Mouse (Mus musculus) myocyte (in vitro differentiated cells): ENCODE data around the gene Zfp740. TPM values are rescaled to one million over a fixed set of nuclear protein-coding genes. Genes with fewer than 3 reads are reported as not detected.
"Not testable (repeated sequence)": the region's sequence is repeated elsewhere in the genome, so short reads cannot be mapped to it uniquely, and the experiment has no call there.

Experiments used
- H3K27me3 ChIP-seq: one replicate; pipeline ENCODE4 v1.6.1; 2011; ENCODE audit not compliant: control insufficient read depth, insufficient read depth, insufficient read length
- H3K36me3 ChIP-seq: one replicate; pipeline ENCODE4 v1.6.1; 2011; ENCODE audit not compliant: control insufficient read depth, insufficient read depth
- H3K4me2 ChIP-seq: one replicate; pipeline ENCODE4 v1.6.1; 2011; ENCODE audit warnings: low read depth, control low read depth
- H3K4me3 ChIP-seq: one replicate; pipeline ENCODE4 v1.5.1; 2011; ENCODE audit warnings: mild to moderate bottlenecking, control low read depth, moderate library complexity
- H3K79me2 ChIP-seq: one replicate; pipeline ENCODE4 v1.6.1; 2011; ENCODE audit not compliant: control insufficient read depth, insufficient read depth
- H3ac ChIP-seq: one replicate; pipeline ENCODE4 v1.6.1; 2011; ENCODE audit not compliant: control insufficient read depth, insufficient read length
- CEBPB ChIP-seq: IDR thresholded peaks from 2 replicates; pipeline ENCODE4 v1.6.1; 2011; ENCODE audit warnings: mild to moderate bottlenecking, moderate library complexity; ENCODE audit not compliant: poor library complexity, insufficient read depth, severe bottlenecking
- E2F4 ChIP-seq: IDR thresholded peaks from one replicate; pipeline ENCODE4 v1.6.1; 2011; ENCODE audit warnings: mild to moderate bottlenecking, control low read depth, moderate library complexity; ENCODE audit not compliant: insufficient read depth
- MAX ChIP-seq: IDR thresholded peaks from one replicate; pipeline ENCODE4 v1.6.1; 2011; ENCODE audit warnings: low read depth, mild to moderate bottlenecking, control low read depth
- MYOD1 ChIP-seq, 3 experiments: IDR thresholded peaks; one replicate each; pipeline ENCODE4 v1.6.1; 2011; ENCODE audit warnings: control low read depth in 2 of 3, low read depth in 2 of 3, mild to moderate bottlenecking in 2 of 3, moderate library complexity in 1 of 3; ENCODE audit not compliant: insufficient read length in 2 of 3, control insufficient read depth in 1 of 3
- MYOG ChIP-seq, 3 experiments: IDR thresholded peaks; one replicate each; pipeline ENCODE4 v1.6.1; 2011; ENCODE audit warnings: control low read depth in 2 of 3, low read depth in 2 of 3, mild to moderate bottlenecking in 2 of 3; ENCODE audit not compliant: insufficient read length in 2 of 3, control insufficient read depth in 1 of 3, insufficient read depth in 1 of 3
- POLR2A ChIP-seq: IDR thresholded peaks from one replicate; pipeline ENCODE4 v1.6.1; 2011; ENCODE audit warnings: low read depth, mild to moderate bottlenecking, control low read depth, moderate library complexity; ENCODE audit not compliant: insufficient read length
- POLR2AphosphoS2 ChIP-seq: IDR thresholded peaks from one replicate; pipeline ENCODE4 v1.6.1; 2011; ENCODE audit warnings: low read depth, control low read depth; ENCODE audit not compliant: insufficient read length
- REST ChIP-seq: IDR thresholded peaks from one replicate; pipeline ENCODE4 v1.6.1; 2011; ENCODE audit warnings: mild to moderate bottlenecking, control low read depth, moderate library complexity; ENCODE audit not compliant: insufficient read depth, insufficient read length
- SRF ChIP-seq: IDR thresholded peaks from one replicate; pipeline ENCODE4 v1.6.1; 2011; ENCODE audit warnings: low read depth; ENCODE audit not compliant: control insufficient read depth, insufficient read length
- TCF12 ChIP-seq: IDR thresholded peaks from one replicate; pipeline ENCODE4 v1.6.1; 2011; ENCODE audit warnings: mild to moderate bottlenecking, control low read depth; ENCODE audit not compliant: poor library complexity, insufficient read depth, severe bottlenecking
- TCF3 ChIP-seq: IDR thresholded peaks from one replicate; pipeline ENCODE4 v1.6.1; 2011; ENCODE audit warnings: low read depth, control low read depth; ENCODE audit not compliant: insufficient read length
- USF1 ChIP-seq: IDR thresholded peaks from one replicate; pipeline ENCODE4 v1.6.1; 2011; ENCODE audit warnings: low read depth, mild to moderate bottlenecking, control low read depth, moderate library complexity
- polyA plus RNA-seq: library from polyadenylated mRNA; unstranded; fragments of >200 nt; fragmentation: generic; extraction: Trizol; gene quantifications from one replicate; pipeline ENCODE4 v1.2.1, GENCODE M21; 2012; ENCODE audit warnings: missing spikeins

Gene Zfp740
- polyA plus RNA-seq, 1 experiment, result 42.3 TPM

GRCm38 (mm10) chr15:102224186-102224991 is 21.3 kb downstream of the Zfp740 start:
- no peaks in the 10 kb centered on the region for H3K27me3 ChIP-seq
- H3K4me3 ChIP-seq, result no peak overlapping the region
- TF ChIP-seq SRF (no peak), MYOD1 (IDR thresholded peaks at IDR 0.05; ENCODE audit: control insufficient read depth in 1 of 3, insufficient read length in 2 of 3, low read depth in 2 of 3) (peak in 2 of 3 experiments; percentile 16 to 29), POLR2AphosphoS2 (no peak), MYOG (IDR thresholded peaks at IDR 0.05; ENCODE audit: control insufficient read depth in 1 of 3, insufficient read depth in 1 of 3, insufficient read length in 2 of 3, low read depth in 2 of 3) (peak in 1 of 3 experiments; percentile 45), CEBPB (no peak), TCF3 (no peak), POLR2A (no peak)
- H3K79me2 ChIP-seq, result no peaks in the 10 kb centered on the region
- H3ac ChIP-seq, result no peak overlapping the region
- H3K36me3 ChIP-seq, result no peaks in the 10 kb centered on the region
- peak overlapping the region; percentile 68 for H3K4me2 ChIP-seq

- Histone ChIP-seq H3ac (no peak overlapping the region), H3K79me2 (no peaks in the 10 kb centered on the region), H3K36me3 (no peaks in the 10 kb centered on the region), H3K4me2 (peak overlapping the region; percentile 68), H3K27me3 (no peaks in the 10 kb centered on the region), H3K4me3 (no peak overlapping the region)
- TF ChIP-seq MYOG (IDR thresholded peaks at IDR 0.05; ENCODE audit: control insufficient read depth in 1 of 3, insufficient read depth in 1 of 3, insufficient read length in 2 of 3, low read depth in 2 of 3) (no peak), E2F4 (no peak)
Observed at GRCm38 (mm10) chr15:102224992-102225617, 22.1 kb downstream of the Zfp740 start.

DNA sequence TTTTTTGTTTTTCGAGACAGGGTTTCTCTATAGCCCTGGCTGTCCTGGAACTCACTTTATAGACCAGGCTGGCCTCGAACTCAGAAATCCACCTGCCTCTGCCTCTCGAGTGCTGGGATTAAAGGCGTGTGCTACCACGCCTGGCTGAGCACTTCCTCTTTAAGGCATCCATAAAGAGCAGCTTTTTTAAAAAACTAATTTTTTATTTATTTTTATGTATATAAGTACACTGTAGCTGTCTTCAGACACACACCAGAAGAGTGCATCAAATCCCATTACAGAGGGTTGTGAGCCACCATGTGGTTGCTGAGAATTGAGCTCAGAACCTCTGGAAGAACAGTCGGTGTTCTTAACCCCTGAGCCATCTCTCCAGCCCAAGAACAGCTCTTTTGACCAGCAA is 22.6 kb downstream of the Zfp740 start:
- not testable (repeated sequence) for H3K36me3 ChIP-seq, H3K4me2 ChIP-seq, H3K79me2 ChIP-seq

GRCm38 (mm10) chr15:102230408-102231321 is 27.6 kb downstream of the Zfp740 start:
- TF ChIP-seq MAX (peak; percentile 54), SRF (no peak), POLR2A (no peak), CEBPB (peak; percentile 46; the same call in 1 of the 2 replicates), USF1 (peak; percentile 84), TCF3 (no peak), TCF12 (no peak), MYOD1 (IDR thresholded peaks at IDR 0.05; ENCODE audit: control insufficient read depth in 1 of 3, insufficient read length in 2 of 3, low read depth in 2 of 3) (peak in 2 of 3 experiments; percentile 6 to 14), REST (no peak), E2F4 (no peak), MYOG (IDR thresholded peaks at IDR 0.05; ENCODE audit: control insufficient read depth in 1 of 3, insufficient read depth in 1 of 3, insufficient read length in 2 of 3, low read depth in 2 of 3) (peak in 1 of 3 experiments; percentile 31), POLR2AphosphoS2 (no peak)
- Histone ChIP-seq H3K36me3 (peaks cover under 1% of the 10 kb centered on the region), H3K4me2 (peak overlapping the region; percentile 56), H3K79me2 (no peaks in the 10 kb centered on the region), H3K27me3 (no peaks in the 10 kb centered on the region), H3K4me3 (no peak overlapping the region), H3ac (no peak overlapping the region)

More for the DNA sequence above, 22.6 kb downstream of the Zfp740 start:
- H3ac ChIP-seq, H3K27me3 ChIP-seq, H3K4me3 ChIP-seq: not testable (repeated sequence)

DNA sequence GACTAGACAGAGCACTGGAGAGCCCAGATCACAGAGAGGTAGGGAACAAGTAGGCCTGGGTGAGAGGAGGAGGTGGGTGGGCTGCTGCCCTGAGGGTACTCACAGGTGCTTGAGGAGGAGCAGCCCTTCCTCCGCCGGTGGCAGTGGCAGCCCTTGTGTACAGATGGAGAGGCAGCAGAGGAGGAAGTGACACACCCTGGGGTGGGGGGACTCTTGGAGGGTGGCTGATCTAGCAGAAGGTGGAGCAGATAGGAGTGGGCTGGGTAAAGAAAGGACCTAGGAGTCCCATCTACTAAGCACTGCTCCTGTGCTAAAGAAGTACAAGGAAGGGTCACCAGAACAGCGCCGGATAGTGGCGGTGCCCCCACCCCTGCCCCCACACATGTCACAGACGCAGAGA is 28.7 kb downstream of the Zfp740 start, which contains the start of gene Itgb7:
Gene Itgb7, minus strand, starts transcription at position 197 of the 400 bp plus-strand sequence.
- H3K27me3 ChIP-seq, result no peaks in the 10 kb centered on the region
- no peak within 1 kb of the TSS for H3ac ChIP-seq
- H3K4me3 ChIP-seq, result no peak within 1 kb of the TSS
- H3K79me2 ChIP-seq, result no peaks in the 10 kb centered on the region
- TF ChIP-seq TCF3, result no peak
- peak in 1 of 3 experiments; percentile 8 for TF ChIP-seq MYOD1 (IDR thresholded peaks at IDR 0.05; ENCODE audit: control insufficient read depth in 1 of 3, insufficient read length in 2 of 3, low read depth in 2 of 3)
- no peak for TF ChIP-seq TCF12
- no peak for TF ChIP-seq REST
- no peak for TF ChIP-seq CEBPB
- peak within 1 kb of the TSS; percentile 56 for H3K4me2 ChIP-seq
- H3K36me3 ChIP-seq, result peaks cover 12% of the 10 kb centered on the region
